Mouse (Mus musculus) heart, postnatal 25 days (tissue): ENCODE data around the gene Gnb5. TPM values are rescaled to one million over a fixed set of nuclear protein-coding genes. Genes with fewer than 3 reads are reported as not detected.

Experiments
- DNase-seq: peaks from one replicate; pipeline ENCODE4 v3.0.0; 2022; ENCODE audit warnings: low spot score
- intact Hi-C: fragments of 180-260 bp; cut with DNase I; formaldehyde crosslinking; loops from one replicate; pipeline ENCODE4 v1.15.1; 2025
- total RNA-seq, 2 experiments: library from RNA; stranded (reverse); gene quantifications; 2 replicates each; pipeline ENCODE4 v1.2.3; 2021

Gene Gnb5
- total RNA-seq = 10 to 100 TPM; 25.0 to 26.5 TPM

- intact Hi-C loops = no loop called here
- DNase-seq = no peak
Measured at GRCm38 (mm10) chr9:75306126-75306898, at the start of gene Gnb5. TSS of gene Gnb5 (plus strand) at chr9:75306288.

GRCm38 (mm10) chr9:75258792-75259191 is 47.3 kb upstream of the Gnb5 start:
- intact Hi-C loops = no loop called here
- no peak for DNase-seq

- no peak for DNase-seq
- intact Hi-C loops = no loop called here
Measured at GRCm38 (mm10) chr9:75259656-75260055, 46.4 kb upstream of the Gnb5 start.

GRCm38 (mm10) chr9:75261332-75261872 is 44.7 kb upstream of the Gnb5 start:
- intact Hi-C loops = no loop called here
- no peak for DNase-seq

- DNase-seq = no peak
- intact Hi-C loops = no loop called here
Measured at GRCm38 (mm10) chr9:75262235-75262826, 43.8 kb upstream of the Gnb5 start.

- DNase-seq = no peak
- intact Hi-C loops = no loop called here
Measured at GRCm38 (mm10) chr9:75264008-75264718, 41.9 kb upstream of the Gnb5 start.

GRCm38 (mm10) chr9:75267147-75267546 is 38.9 kb upstream of the Gnb5 start:
- intact Hi-C loops = no loop called here
- no peak for DNase-seq

- no peak for DNase-seq
- intact Hi-C loops = no loop called here
Measured at GRCm38 (mm10) chr9:75270382-75270781, 35.7 kb upstream of the Gnb5 start.

- no peak for DNase-seq
- intact Hi-C loops = no loop called here
Measured at GRCm38 (mm10) chr9:75271539-75271938, 34.5 kb upstream of the Gnb5 start.

- intact Hi-C loops = no loop called here
Measured at GRCm38 (mm10) chr9:75273646-75274045, 32.4 kb upstream of the Gnb5 start.

GRCm38 (mm10) chr9:75274486-75274885 is 31.6 kb upstream of the Gnb5 start:
- intact Hi-C loops = no loop called here

More at GRCm38 (mm10) chr9:75273646-75274045, 32.4 kb upstream of the Gnb5 start:
- no peak for DNase-seq

GRCm38 (mm10) chr9:75275051-75275450 is 31.0 kb upstream of the Gnb5 start:
- no peak for DNase-seq
- intact Hi-C loops = no loop called here

More at GRCm38 (mm10) chr9:75274486-75274885, 31.6 kb upstream of the Gnb5 start:
- DNase-seq = no peak

- DNase-seq = no peak
- intact Hi-C loops = loop anchor here (5.0 kb wide), 3 partner anchors 69 to 374 kb away; no protein-coding TSS in a partner anchor
Measured at GRCm38 (mm10) chr9:75280814-75281213, 25.3 kb upstream of the Gnb5 start.

- intact Hi-C loops = loop anchor here (5.0 kb wide), 3 partner anchors 70 to 375 kb away; no protein-coding TSS in a partner anchor
- no peak for DNase-seq
Measured at GRCm38 (mm10) chr9:75282179-75282578, 23.9 kb upstream of the Gnb5 start.

- no peak for DNase-seq
- intact Hi-C loops = loop anchor here (5.0 kb wide), 3 partner anchors 71 to 376 kb away; no protein-coding TSS in a partner anchor
Measured at GRCm38 (mm10) chr9:75282830-75283229, 23.3 kb upstream of the Gnb5 start.

- DNase-seq = no peak
- intact Hi-C loops = loop anchor here (5.0 kb wide), 3 partner anchors 71 to 376 kb away; no protein-coding TSS in a partner anchor
Measured at GRCm38 (mm10) chr9:75283636-75284035, 22.5 kb upstream of the Gnb5 start.

- no peak for DNase-seq
- intact Hi-C loops = no loop called here
Measured at GRCm38 (mm10) chr9:75285363-75285762, 20.7 kb upstream of the Gnb5 start.

- intact Hi-C loops = no loop called here
- DNase-seq = no peak
Measured at GRCm38 (mm10) chr9:75287636-75288035, 18.5 kb upstream of the Gnb5 start.

- DNase-seq = no peak
- intact Hi-C loops = no loop called here
Measured at GRCm38 (mm10) chr9:75289545-75289944, 16.5 kb upstream of the Gnb5 start.

GRCm38 (mm10) chr9:75299342-75299741 is 6.7 kb upstream of the Gnb5 start:
- intact Hi-C loops = no loop called here
- DNase-seq = no peak
